Mouse (Mus musculus) myocyte (in vitro differentiated cells): ENCODE measurements around the gene Clpx.

Source experiments
- MAX ChIP-seq: IDR thresholded peaks from one replicate; pipeline ENCODE4 v1.6.1; 2011; ENCODE audit warnings: low read depth, mild to moderate bottlenecking, control low read depth
- MYOD1 ChIP-seq, 3 experiments: IDR thresholded peaks; one replicate each; pipeline ENCODE4 v1.6.1; 2011; ENCODE audit warnings: control low read depth in 2 of 3, low read depth in 2 of 3, mild to moderate bottlenecking in 2 of 3, moderate library complexity in 1 of 3; ENCODE audit not compliant: insufficient read length in 2 of 3, control insufficient read depth in 1 of 3
- POLR2A ChIP-seq: IDR thresholded peaks from one replicate; pipeline ENCODE4 v1.6.1; 2011; ENCODE audit warnings: low read depth, mild to moderate bottlenecking, control low read depth, moderate library complexity; ENCODE audit not compliant: insufficient read length
- POLR2AphosphoS2 ChIP-seq: IDR thresholded peaks from one replicate; pipeline ENCODE4 v1.6.1; 2011; ENCODE audit warnings: low read depth, control low read depth; ENCODE audit not compliant: insufficient read length

GRCm38 (mm10) chr9:65292421-65292820, 1.6 kb upstream of the Clpx start:
- TF ChIP-seq MAX (no peak), POLR2A (no peak), MYOD1 (IDR thresholded peaks at IDR 0.05; ENCODE audit: control insufficient read depth in 1 of 3, insufficient read length in 2 of 3, low read depth in 2 of 3) (no peak), POLR2AphosphoS2 (no peak)
